Mouse (Mus musculus) kidney, adult 8-10 months (tissue): ENCODE results near the gene Sbf2.

Experiments
- DNase-seq, 2 experiments: peaks; one replicate each; pipeline ENCODE4 v3.0.0; 2022

Gene Sbf2

GRCm38 (mm10) chr7:110302886-110303285, 311.8 kb downstream of the Sbf2 start:
- DNase-seq = no peak

GRCm38 (mm10) chr7:110298739-110299410, 315.8 kb downstream of the Sbf2 start:
- peak in 1 of 2 experiments; percentile 39 for DNase-seq

- DNase-seq = peak in 1 of 2 experiments; percentile 17
Observed at GRCm38 (mm10) chr7:110298090-110298489, 316.6 kb downstream of the Sbf2 start.

- peak in 1 of 2 experiments; percentile 12 for DNase-seq
Observed at GRCm38 (mm10) chr7:110297611-110298010, 317.1 kb downstream of the Sbf2 start.

- DNase-seq = peak; percentile 62 to 80
Observed at GRCm38 (mm10) chr7:110296889-110297603, 317.7 kb downstream of the Sbf2 start.

GRCm38 (mm10) chr7:110289647-110290046, 325.1 kb downstream of the Sbf2 start:
- DNase-seq = no peak

GRCm38 (mm10) chr7:110288731-110289191, 326.0 kb downstream of the Sbf2 start:
- peak; percentile 43 to 47 for DNase-seq

- no peak for DNase-seq
Observed at GRCm38 (mm10) chr7:110288191-110288604, 326.5 kb downstream of the Sbf2 start.

GRCm38 (mm10) chr7:110287476-110288071, 327.1 kb downstream of the Sbf2 start:
- DNase-seq = no peak

GRCm38 (mm10) chr7:110286838-110287475, 327.8 kb downstream of the Sbf2 start:
- DNase-seq = peak; percentile 71 to 86

GRCm38 (mm10) chr7:110286198-110286732, 328.5 kb downstream of the Sbf2 start:
- DNase-seq = no peak

- no peak for DNase-seq
Observed at GRCm38 (mm10) chr7:110285849-110286151, 328.9 kb downstream of the Sbf2 start.

GRCm38 (mm10) chr7:110285076-110285848, 329.5 kb downstream of the Sbf2 start:
- DNase-seq = no peak

- no peak for DNase-seq
Observed at GRCm38 (mm10) chr7:110283484-110284275, 331.0 kb downstream of the Sbf2 start.

GRCm38 (mm10) chr7:110282797-110283196, 331.9 kb downstream of the Sbf2 start:
- DNase-seq = no peak

GRCm38 (mm10) chr7:110281435-110282256, 333.1 kb downstream of the Sbf2 start:
- no peak for DNase-seq

- DNase-seq = no peak
Observed at GRCm38 (mm10) chr7:110279183-110279582, 335.5 kb downstream of the Sbf2 start.

GRCm38 (mm10) chr7:110277734-110278245, 336.9 kb downstream of the Sbf2 start:
- no peak for DNase-seq

- DNase-seq = peak; percentile 45 to 53
Observed at GRCm38 (mm10) chr7:110272434-110272833, 342.3 kb downstream of the Sbf2 start.

GRCm38 (mm10) chr7:110271814-110272213, 342.9 kb downstream of the Sbf2 start:
- peak; percentile 81 to 86 for DNase-seq
